Mouse (Mus musculus) midbrain, postnatal 0 days (tissue): ENCODE data around the gene Sparcl1. TPM values are rescaled to one million over a fixed set of nuclear protein-coding genes. Genes with fewer than 3 reads are reported as not detected.

ENCODE experiments used
- ATAC-seq: fragments of 200-750 bp; cut with Nextera tagmentation; 2 replicates; pipeline ENCODE4 v1.8.0; 2017; ENCODE audit warnings: moderate number of reproducible peaks, mild to moderate bottlenecking, moderate TSS enrichment, moderate library complexity; ENCODE audit not compliant: low FRiP score
- DNase-seq: peaks from one replicate; pipeline ENCODE4 v3.0.0-alpha.2; 2015; ENCODE audit warnings: low spot score
- H3K27ac ChIP-seq: fragments of 300-500 bp; sonication (generic); 2 replicates; pipeline ENCODE4 v1.5.1; 2014; ENCODE audit warnings: low read depth, mild to moderate bottlenecking, low read length, mixed read lengths
- H3K27me3 ChIP-seq: fragments of 300-500 bp; sonication (generic); 2 replicates; pipeline ENCODE4 v1.6.1; 2014; ENCODE audit warnings: low read length, control low read depth, mixed read lengths; ENCODE audit not compliant: insufficient read depth
- H3K36me3 ChIP-seq: fragments of 300-500 bp; sonication (generic); 2 replicates; pipeline ENCODE4 v1.6.1; 2014; ENCODE audit warnings: low read length, control low read depth, mixed read lengths; ENCODE audit not compliant: insufficient read depth
- H3K4me1 ChIP-seq: fragments of 300-500 bp; sonication (generic); 2 replicates; pipeline ENCODE4 v1.6.1; 2014; ENCODE audit warnings: mild to moderate bottlenecking, control low read depth, antibody characterized with exemption, low read length, mixed read lengths; ENCODE audit not compliant: insufficient read depth
- H3K4me2 ChIP-seq: fragments of 300-500 bp; sonication (generic); 2 replicates; pipeline ENCODE4 v1.6.1; 2014; ENCODE audit warnings: low read depth, mild to moderate bottlenecking, low read length, mixed read lengths; ENCODE audit not compliant: poor library complexity, severe bottlenecking
- H3K4me3 ChIP-seq: fragments of 300-500 bp; sonication (generic); 2 replicates; pipeline ENCODE4 v1.5.1; 2014; ENCODE audit warnings: low read depth, mild to moderate bottlenecking, low read length, moderate library complexity
- H3K9ac ChIP-seq: fragments of 300-500 bp; sonication (generic); replicated peaks from 2 replicates; pipeline ENCODE4 v1.6.1; 2014; ENCODE audit warnings: mild to moderate bottlenecking, low read length, moderate library complexity, mixed read lengths; ENCODE audit not compliant: poor library complexity, severe bottlenecking
- H3K9me3 ChIP-seq: fragments of 300-500 bp; sonication (generic); 2 replicates; pipeline ENCODE4 v1.6.1; 2016; ENCODE audit warnings: low read length, control low read depth
- CTCF ChIP-seq: IDR thresholded peaks from 2 replicates; pipeline ENCODE4 v1.5.1; 2016; ENCODE audit warnings: antibody characterized with exemption, mild to moderate bottlenecking
- WGBS: fragments of 180-500 bp; shearing (Covaris S2); extraction: QIAGEN DNeasy Blood & Tissue Kit; methylation state at CpG from one replicate; pipeline ENCODE4 v1.1.7; 2014; 5-methylcytosine and 5-hydroxymethylcytosine counted together
- polyA plus RNA-seq: library from polyadenylated mRNA; unstranded; fragments of >200 nt; fragmentation: Nextera tagmentation; extraction: Ambion mirVana; gene quantifications from 2 replicates; pipeline ENCODE4 v1.2.1, GENCODE M21; 2015
- total RNA-seq: library from RNA; depleted of rRNA; stranded (reverse); fragments of >200 nt; gene quantifications from 2 replicates; pipeline ENCODE4 v1.2.3, GENCODE M21; 2014

The Sparcl1 gene
- total and polyA plus RNA-seq, 2 experiments from 2014 or later = 358 to 529 TPM

DNA sequence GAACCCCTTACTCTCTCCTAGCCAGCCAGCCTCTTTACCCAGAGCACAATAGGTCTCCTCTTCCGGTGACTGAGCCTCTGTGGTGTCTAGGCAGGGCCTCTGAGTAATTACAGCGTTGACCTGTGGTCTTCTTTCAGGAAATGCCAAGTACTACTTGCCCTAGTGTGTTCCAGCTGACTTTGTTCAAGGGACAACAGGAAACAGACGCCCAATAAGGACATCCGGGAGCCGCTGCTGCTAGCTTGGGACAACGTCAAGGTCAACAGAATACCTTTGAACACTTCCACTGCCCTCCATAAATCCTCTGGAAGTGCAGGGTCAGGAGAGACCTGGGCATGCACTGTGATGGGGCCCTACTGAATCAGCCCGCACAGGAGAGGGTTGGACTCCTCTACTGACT is 35.8 kb upstream of the Sparcl1 start:
- no peaks in the 10 kb centered on the region for H3K9me3 ChIP-seq
- H3K27me3 ChIP-seq = no peaks in the 10 kb centered on the region
- H3K9ac ChIP-seq = no peak overlapping the region
- H3K4me2 ChIP-seq = no peak overlapping the region
- H3K36me3 ChIP-seq = no peaks in the 10 kb centered on the region
- ATAC-seq (no peak), DNase-seq (no peak)
- no peak for TF ChIP-seq CTCF
- no peak overlapping the region for H3K27ac ChIP-seq
- H3K4me3 ChIP-seq = no peak overlapping the region
- WGBS = 76% methylated on average over 7 of the region's 7 CpGs
- no peaks in the 10 kb centered on the region for H3K4me1 ChIP-seq

DNA sequence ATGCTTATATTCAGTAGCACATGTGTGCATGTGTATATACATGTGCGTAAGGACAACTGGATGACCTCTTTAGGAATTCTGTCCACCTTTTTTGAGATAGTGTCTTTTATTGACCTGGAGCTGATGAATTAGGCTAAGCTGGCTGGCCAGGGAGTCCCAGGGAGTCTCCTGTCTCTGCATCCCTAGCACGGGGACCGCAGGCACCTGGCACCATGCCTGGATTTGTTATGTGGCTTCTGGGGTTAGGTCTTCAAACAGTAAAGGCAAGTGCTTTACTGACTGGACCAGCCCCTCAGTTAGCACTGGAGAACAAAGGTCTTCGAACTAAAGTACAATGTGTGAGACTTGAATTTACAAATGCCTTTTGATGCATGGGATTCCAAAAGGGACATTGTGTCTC is 30.5 kb upstream of the Sparcl1 start:
- WGBS = 81% methylated on average over 4 of the region's 4 CpGs
- ATAC-seq = no peak
- Histone ChIP-seq H3K9ac (no peak overlapping the region), H3K27ac (no peak overlapping the region), H3K4me3 (no peak overlapping the region), H3K4me2 (no peak overlapping the region), H3K27me3 (no peaks in the 10 kb centered on the region), H3K4me1 (no peaks in the 10 kb centered on the region), H3K9me3 (no peaks in the 10 kb centered on the region), H3K36me3 (no peaks in the 10 kb centered on the region)
- TF ChIP-seq CTCF = no peak
- DNase-seq = no peak

DNA sequence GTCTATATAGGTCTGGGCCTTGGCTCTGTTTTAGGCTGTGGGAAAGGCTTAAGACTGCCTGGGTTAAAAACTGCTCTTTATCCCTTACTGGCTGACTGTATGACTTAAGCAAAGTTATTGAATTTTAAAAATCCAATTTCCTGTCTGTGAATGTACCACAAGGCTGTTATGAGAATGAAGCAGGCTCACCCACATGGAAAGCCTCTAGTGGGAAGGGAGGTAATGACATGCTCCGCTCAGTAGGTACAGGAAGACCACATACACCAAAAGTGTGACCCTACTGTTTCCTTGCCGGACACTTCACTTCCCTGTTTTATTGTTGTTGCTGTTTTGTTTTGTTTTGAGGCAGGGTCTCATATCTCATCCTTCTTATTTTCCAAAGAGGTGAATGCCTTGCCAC is 27.5 kb upstream of the Sparcl1 start:
- DNase-seq (no peak), ATAC-seq (no peak)
- H3K27ac ChIP-seq = no peak overlapping the region
- H3K4me2 ChIP-seq = no peak overlapping the region
- no peak overlapping the region for H3K9ac ChIP-seq
- WGBS = 85% methylated on average over 2 of the region's 2 CpGs
- H3K36me3 ChIP-seq = no peaks in the 10 kb centered on the region
- H3K27me3 ChIP-seq = no peaks in the 10 kb centered on the region
- H3K4me3 ChIP-seq = no peak overlapping the region
- peak; percentile 53 for TF ChIP-seq CTCF
- no peaks in the 10 kb centered on the region for H3K9me3 ChIP-seq
- no peaks in the 10 kb centered on the region for H3K4me1 ChIP-seq

DNA sequence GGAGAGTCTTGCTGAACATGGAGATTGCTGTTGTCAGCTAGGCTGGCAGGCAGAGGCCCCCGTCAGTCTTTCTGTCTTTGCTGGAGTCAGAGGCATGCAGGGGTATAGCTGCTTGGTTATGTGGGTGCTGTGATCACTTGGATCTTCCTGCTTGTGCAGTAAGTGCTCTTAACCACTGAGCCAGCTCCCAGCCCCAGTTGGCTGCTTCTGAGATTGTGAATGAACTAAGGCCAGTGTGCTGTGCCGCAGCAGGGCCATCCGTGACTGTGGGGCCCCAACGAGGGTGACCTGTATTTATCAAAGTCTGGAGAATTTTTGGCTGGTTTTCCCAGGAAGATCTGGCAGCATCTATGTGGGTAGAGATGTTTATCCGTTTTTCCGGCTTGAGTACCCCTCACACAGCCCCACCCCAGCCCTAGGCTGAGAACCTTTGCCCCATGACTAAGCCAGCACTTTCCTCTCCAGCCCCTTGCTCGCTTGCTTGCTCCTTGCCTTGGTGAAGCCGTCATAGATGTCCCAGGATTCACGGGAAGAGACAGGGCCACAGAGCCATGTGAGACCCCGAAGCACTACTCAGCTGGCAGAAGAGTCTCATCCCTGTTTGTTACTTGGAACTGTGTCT is 24.5 kb upstream of the Sparcl1 start:
- ATAC-seq (no peak), DNase-seq (no peak)
- H3K9ac ChIP-seq = no peak overlapping the region
- no peak overlapping the region for H3K27ac ChIP-seq
- no peak overlapping the region for H3K4me2 ChIP-seq
- WGBS = 82% methylated on average over 10 of the region's 10 CpGs
- no peak for TF ChIP-seq CTCF
- no peaks in the 10 kb centered on the region for H3K36me3 ChIP-seq
- no peaks in the 10 kb centered on the region for H3K27me3 ChIP-seq
- H3K4me3 ChIP-seq = no peak overlapping the region
- H3K9me3 ChIP-seq = no peaks in the 10 kb centered on the region
- no peaks in the 10 kb centered on the region for H3K4me1 ChIP-seq

GRCm38 (mm10) chr5:104133752-104134151 is 20.2 kb upstream of the Sparcl1 start:
- 73% methylated on average over 4 of the region's 4 CpGs for WGBS
- no peak overlapping the region for H3K27ac ChIP-seq
- H3K27me3 ChIP-seq = no peaks in the 10 kb centered on the region
- no peaks in the 10 kb centered on the region for H3K4me1 ChIP-seq
- no peak overlapping the region for H3K4me2 ChIP-seq
- no peak overlapping the region for H3K4me3 ChIP-seq
- H3K36me3 ChIP-seq = no peaks in the 10 kb centered on the region
- no peak for DNase-seq
- H3K9ac ChIP-seq = no peak overlapping the region
- ATAC-seq = no peak
- no peaks in the 10 kb centered on the region for H3K9me3 ChIP-seq
- no peak for TF ChIP-seq CTCF

DNA sequence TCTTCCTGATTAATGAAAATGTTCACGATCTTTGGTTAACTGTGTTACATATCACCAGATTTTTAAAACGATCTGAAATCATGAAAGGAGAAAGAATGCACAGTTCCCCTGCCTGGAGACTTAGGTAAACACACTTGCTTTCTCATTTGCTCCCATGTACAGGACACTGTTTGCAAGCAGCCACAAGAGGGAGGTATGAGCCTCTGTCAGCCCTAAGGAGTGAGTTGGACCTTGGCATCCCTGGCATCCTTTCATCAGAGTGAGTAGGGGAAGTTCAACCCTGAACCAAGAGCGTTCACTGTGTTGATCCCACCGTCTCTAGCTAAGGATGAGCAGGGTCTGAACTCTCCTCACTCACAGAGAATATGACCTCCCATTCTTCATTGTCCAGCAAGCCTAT is 18.0 kb upstream of the Sparcl1 start:
- H3K9ac ChIP-seq = no peak overlapping the region
- H3K27ac ChIP-seq = no peak overlapping the region
- no peaks in the 10 kb centered on the region; the same call in 1 of the 2 replicates for H3K4me1 ChIP-seq
- peak; percentile 81 for TF ChIP-seq CTCF
- ATAC-seq = no peak
- no peaks in the 10 kb centered on the region for H3K27me3 ChIP-seq
- H3K4me3 ChIP-seq = no peak overlapping the region
- peak; percentile 64 for DNase-seq
- WGBS = 76% methylated on average over 4 of the region's 4 CpGs
- H3K36me3 ChIP-seq = no peaks in the 10 kb centered on the region
- no peak overlapping the region for H3K4me2 ChIP-seq
- no peaks in the 10 kb centered on the region for H3K9me3 ChIP-seq
